Mouse (Mus musculus): Measurements from ENCODE around the gene Armc5.
A peak's percentile ranks its signal among the peaks of the same experiment; 100 is the strongest.

Armc5 gene

DNA sequence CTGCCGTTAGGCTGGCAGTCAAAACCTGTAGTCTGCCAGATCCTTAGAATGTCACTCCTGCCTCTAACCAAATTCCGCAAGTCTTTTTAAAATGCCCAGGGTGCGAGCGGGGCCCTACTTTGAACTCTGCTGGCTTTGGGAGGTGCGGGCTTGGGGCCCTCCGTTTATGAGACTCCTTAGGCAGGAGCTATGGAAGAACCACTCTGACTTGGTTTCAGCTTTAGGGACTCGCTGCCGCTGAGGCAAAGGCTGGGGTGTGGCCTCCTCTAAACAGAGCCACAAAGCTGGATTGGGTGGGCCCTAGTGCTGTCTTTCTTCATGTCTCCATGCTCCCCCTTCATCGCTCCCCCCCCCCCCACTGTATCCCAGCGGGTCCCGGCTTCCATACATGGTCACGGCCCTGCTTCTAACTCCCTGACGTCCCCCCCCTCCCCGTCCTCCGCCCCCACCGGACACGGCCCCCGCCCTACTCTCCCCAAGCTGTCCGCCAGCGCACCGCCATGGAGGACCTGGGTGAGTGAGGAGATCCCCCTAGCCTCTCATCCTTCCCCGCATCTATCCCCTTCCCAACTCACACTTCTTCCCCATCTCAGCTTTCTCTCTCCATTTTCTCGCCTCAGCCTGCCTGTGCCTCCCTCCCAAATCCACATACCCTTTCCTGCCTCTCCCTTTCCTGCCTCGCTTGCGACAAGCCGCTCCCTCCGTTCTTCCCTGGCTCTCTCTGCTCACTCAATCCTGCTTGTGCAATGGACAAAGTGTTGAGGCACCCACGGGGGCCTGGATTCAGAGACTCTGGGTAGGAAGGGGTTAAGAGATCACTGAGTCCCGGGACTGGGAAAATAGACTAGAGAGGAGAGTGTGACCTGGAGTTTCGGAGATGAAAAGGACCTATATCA lies 9.6 kb downstream of the Armc5 start, which contains the start of gene Tgfb1i1:
TSS of gene Tgfb1i1 (plus strand) at position 317 of the 896 bp plus-strand sequence.
- no peak for DNase-seq (ENCODE audit: low read depth, low spot score)

GRCm38 (mm10) chr7:128247443-128247842 lies 10.3 kb downstream of the Armc5 start:
- DNase-seq (ENCODE audit: low read depth, low spot score), result peak; percentile 85

DNA sequence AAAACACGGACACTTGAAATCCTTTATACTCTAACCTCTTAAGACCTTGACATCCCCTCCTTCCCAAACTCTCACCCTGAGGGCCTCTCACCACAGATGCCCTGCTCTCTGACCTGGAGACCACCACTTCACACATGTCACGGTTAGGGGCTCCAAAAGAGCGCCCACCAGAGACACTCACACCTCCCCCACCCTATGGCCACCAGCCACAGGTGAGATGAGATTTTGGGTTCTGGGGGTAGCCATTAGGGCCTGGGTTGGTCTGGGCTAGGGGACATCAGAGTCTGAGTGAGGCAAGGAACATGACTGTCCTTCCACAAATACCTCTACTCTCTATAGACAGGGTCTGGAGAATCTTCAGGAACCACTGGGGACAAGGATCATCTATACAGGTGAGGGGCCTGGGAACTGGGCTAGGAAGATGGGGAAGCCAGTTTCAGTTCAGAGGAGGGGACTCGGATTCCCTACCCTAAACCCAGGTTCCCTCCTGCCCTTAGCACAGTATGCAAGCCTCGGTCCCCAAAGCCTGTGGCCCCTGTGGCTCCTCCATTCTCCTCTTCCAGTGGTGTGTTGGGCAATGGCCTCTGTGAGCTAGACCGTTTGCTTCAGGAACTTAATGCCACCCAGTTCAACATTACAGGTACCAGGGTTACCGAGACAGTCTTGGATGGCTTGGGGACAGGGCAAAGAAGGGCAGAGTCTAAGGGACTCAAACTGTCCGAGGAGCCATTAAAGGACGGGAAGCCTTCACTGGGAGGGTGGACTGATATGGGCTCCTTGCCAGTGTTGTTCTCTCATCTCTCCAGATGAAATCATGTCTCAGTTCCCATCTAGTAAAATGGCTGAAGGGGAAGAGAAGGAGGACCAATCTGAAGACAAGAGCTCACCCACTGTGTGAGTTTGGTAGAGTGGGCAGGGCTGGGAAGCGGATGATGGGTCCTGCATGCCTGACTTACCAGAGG lies 11.2 kb downstream of the Armc5 start:
- no peak for DNase-seq (ENCODE audit: low read depth, low spot score)

- DNase-seq (ENCODE audit: low read depth, low spot score), result no peak
Observed at GRCm38 (mm10) chr7:128249998-128250397, 12.9 kb downstream of the Armc5 start.

DNA sequence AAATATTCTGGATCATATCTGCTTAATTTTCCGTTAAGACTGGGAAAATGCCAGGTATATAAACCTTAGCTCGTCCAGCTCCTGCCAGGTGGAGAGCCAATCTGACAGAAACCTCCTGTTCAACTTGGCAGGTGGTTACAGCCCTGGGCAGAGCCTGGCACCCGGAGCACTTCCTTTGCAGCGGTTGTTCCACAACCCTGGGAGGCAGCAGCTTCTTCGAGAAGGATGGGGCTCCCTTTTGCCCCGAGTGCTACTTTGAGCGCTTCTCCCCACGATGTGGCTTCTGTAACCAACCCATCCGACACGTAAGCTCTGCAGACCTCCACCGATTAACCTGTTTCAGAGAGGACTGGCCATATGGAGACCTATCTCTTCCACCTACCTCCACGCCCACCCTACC lies 14.8 kb downstream of the Armc5 start:
- DNase-seq (ENCODE audit: low read depth, low spot score), result peak; percentile 14

DNA sequence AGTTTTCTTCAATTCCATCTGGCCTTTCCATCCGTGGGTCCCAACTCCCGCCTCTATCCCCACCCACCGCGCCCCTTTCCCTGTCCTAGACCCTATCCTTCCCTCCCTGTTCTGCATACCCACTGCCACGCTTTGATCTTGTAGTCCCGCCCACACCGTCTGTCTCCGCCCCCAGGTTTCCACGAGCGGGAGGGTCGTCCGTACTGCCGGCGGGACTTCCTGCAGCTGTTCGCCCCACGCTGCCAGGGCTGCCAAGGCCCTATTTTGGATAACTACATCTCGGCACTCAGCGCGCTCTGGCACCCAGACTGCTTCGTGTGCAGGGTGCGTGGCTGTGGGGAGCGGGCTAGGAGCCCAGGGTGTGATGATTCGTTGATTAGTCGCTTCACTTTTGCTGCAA lies 15.5 kb downstream of the Armc5 start:
- DNase-seq (ENCODE audit: low read depth, low spot score), result peak; percentile 66

DNA sequence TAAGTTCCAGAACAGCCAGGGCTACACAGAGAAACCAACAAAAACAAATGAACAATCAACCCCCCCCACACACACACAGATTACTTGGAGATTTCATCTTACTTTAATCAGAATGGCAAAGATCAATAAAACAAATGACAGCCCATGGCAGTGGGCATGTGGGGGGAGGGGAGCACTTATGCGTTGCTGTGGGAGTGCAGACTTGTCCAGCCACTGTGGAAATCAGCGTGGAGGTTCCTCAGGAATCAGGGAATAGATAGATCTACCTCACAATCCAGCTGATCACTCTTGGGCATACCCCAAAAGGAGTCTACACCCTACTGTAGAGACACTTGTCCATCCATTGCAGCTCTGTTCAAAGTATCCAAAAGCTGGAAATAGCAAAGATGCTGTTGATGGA lies 17.8 kb downstream of the Armc5 start:
- DNase-seq (ENCODE audit: low read depth, low spot score), result no peak

- no peak for DNase-seq (ENCODE audit: low read depth, low spot score)
Observed at GRCm38 (mm10) chr7:128255757-128256156, 18.6 kb downstream of the Armc5 start.

DNA sequence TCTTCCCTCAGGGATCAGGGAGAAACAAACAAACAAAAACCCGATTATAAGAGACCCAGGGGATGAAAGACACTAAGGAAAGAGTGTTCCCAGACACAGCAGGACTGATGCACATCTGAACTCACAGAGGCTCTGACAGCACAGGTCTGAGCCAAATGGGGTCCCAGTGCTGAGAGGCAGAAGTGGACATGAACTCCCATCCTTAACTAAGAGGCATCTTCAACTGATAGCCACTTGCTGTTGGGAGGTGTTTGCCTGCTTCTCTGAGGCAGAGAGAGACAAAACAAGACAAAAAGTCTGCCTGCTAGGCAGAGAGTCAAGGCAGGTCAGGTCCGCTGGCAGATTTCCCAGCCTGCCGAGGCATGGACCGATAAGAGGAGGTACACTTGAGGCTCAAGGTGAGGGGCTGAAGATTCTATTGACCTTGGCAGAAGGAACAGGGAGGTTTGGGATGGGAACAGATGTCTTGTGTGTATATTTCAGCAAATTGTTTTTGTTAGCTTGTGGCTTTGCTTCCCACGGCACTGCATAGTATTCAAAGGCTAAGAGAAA lies 19.7 kb downstream of the Armc5 start:
- DNase-seq (ENCODE audit: low read depth, low spot score), result no peak

- DNase-seq (ENCODE audit: low read depth, low spot score), result no peak
Observed at GRCm38 (mm10) chr7:128265411-128265810, 28.3 kb downstream of the Armc5 start, which contains the start of gene Slc5a2. TSS of gene Slc5a2 (plus strand) at chr7:128265657.

GRCm38 (mm10) chr7:128266056-128266455 lies 28.9 kb downstream of the Armc5 start:
- DNase-seq (ENCODE audit: low read depth, low spot score), result no peak

DNA sequence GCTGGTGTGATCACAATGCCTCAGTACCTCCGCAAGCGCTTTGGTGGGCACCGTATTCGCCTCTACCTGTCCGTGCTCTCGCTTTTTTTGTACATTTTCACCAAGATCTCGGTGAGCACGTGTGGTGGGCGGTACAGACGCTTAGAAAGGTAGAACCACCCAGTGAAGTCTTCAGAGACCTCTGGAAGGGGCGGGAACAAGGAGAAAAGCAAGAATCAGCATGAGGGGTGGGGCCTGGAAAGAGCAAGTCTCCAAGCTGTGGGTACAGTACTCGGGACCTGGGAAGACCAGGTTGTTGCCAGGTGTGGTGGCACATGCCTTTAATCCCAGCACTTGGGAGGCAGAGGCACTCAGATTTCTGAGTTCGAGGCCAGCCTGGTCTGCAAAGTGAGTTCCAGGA lies 30.2 kb downstream of the Armc5 start:
- DNase-seq (ENCODE audit: low read depth, low spot score), result no peak

- DNase-seq (ENCODE audit: low read depth, low spot score), result no peak
Observed at GRCm38 (mm10) chr7:128267813-128268212, 30.7 kb downstream of the Armc5 start.

GRCm38 (mm10) chr7:128270431-128270850 lies 33.3 kb downstream of the Armc5 start:
- no peak for DNase-seq (ENCODE audit: low read depth, low spot score)

DNA sequence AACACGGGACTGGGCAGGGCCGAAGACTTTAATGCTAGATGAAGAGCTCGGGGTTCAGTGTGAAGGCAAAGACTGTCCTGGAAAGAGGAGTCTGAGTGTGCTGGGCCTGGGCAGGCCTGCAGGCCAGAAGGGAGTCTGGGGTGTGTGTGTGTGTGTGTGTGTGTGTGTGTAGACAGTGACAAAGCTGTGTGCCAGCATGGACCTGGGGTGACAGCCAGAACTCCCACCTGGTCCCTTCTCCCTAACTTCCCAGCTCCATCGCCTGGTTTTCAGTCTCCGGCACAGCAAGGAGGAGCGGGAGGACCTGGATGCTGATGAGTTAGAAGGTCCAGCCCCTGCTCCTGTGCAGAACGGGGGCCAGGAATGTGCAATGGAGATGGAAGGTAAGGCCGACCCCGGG lies 34.4 kb downstream of the Armc5 start:
- no peak for DNase-seq (ENCODE audit: low read depth, low spot score)

DNA sequence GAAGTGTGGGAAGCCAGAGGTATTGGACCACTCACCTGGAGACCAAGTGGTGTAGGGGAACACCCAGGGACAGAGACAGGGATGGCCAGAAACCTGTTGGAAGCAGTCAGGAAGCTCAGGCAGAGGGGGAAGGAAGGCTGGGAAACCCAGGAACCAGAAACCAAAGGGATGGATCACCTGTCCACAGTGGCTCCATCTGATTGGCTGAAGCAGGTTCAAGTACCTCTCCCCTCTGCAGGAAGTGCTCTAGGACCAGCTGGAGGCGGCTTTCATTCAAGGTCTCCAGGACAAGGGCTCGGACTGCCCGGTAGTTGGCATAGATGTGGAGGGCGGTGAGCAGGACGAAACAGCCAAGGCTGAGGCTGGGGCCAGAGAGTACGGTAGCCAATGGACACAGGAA lies 38.9 kb downstream of the Armc5 start:
- no peak for DNase-seq (ENCODE audit: low read depth, low spot score)

DNA sequence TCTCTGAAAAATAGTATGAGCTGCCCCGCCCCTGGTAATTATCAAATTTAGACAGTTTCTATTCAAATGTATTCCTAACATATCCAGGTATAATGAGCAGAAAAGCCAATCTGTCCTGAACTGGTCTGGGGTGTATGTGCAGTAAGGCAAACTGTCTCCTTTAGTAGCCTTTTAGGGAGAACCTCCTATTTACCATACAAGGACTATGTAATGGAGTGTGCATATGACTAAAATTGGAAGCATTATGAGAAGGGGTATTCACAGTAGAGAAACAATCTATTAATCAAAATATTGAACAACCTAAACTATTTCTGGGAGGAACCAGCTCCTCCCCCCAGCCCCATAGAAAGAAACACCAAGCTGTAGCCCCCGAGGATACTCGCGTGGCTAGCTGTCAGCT lies 42.6 kb downstream of the Armc5 start:
- DNase-seq (ENCODE audit: low read depth, low spot score), result no peak

- DNase-seq (ENCODE audit: low read depth, low spot score), result no peak
Observed at GRCm38 (mm10) chr7:128281765-128282164, 44.6 kb downstream of the Armc5 start.

DNA sequence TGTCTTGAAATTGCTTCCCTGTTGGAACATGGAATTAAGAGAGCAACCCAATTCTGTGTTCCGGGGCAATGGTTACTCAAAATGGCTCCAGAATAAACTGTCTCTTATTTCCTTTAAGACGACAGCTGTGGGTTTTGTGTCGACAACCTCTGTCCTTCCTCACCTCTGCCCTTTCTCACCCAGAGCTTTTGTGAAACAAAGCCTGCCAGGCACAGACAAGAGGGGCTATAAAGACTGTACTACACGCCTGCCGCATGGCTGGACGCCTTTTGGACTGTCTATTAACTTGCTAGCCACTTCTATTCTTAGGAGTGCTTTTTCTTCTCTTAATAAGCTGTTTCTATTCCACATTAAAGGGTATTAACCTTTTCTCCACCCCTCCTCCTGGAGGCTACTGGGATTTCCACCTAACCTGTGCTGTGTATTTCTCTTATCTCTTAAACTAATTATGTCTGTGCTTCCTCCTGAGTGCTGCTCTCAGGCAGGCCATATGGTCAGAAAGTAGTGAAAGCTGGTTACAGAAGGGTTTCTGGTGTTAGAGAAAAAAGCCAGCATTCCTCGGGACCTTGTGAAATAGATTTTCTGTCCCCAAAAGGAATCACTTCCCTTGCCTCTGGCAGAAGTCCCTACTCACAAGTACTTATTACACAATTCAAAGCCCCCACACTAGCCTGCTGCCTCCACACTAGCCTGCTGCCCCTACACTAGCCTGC lies 45.5 kb downstream of the Armc5 start:
- DNase-seq (ENCODE audit: low read depth, low spot score), result no peak

DNA sequence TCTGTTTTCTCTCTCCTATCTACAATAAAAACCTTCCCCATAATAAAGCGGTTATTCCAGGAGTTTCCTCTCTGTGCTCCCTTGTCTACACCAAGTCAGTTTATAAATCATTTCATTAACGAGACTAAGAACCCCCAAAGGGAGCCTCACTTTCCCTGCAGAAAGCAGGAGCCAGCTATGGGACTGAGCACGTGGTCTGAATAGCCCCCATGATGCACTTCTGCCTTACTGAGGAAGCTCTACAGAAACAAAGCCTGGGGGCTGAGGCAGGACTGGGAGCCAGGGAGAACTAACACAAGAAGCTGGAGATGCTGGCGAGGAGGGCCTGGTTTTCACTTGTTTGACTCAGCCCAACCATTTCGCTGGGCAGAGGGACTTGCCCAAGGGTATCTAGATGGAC lies 46.9 kb downstream of the Armc5 start:
- DNase-seq (ENCODE audit: low read depth, low spot score), result no peak

DNA sequence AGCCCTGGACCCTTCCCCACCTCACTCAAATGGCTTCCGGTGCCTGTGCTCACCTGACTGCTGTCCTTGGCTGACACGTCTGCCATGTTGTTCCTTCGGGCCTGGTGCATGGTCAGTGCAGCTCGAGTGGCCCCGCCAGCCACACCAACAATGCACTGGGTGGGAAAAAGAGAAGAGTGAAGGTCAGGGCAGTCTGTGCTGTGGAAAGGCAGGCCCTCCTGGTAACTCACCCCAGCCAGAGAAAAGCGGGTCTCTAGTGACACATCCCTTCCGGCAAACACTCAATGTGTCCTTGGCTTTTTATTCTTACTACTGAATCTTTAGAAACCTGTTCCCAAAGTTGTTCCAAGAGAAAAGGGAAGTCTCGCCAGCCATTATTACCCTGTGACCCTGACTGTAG lies 47.9 kb downstream of the Armc5 start:
- no peak for DNase-seq (ENCODE audit: low read depth, low spot score)
